Mouse (Mus musculus): Measurements from ENCODE around the gene Lat2. TPM values are rescaled to one million over a fixed set of nuclear protein-coding genes. Genes with fewer than 3 reads are reported as not detected.
A peak's percentile ranks its signal among the peaks of the same experiment; 100 is the strongest.

The Lat2 gene
- polyA plus RNA-seq, 1 experiment: 0.61 TPM

GRCm38 (mm10) chr5:134552110-134552972, 62.5 kb downstream of the Lat2 start, which contains the start of gene Clip2:
Clip2 (minus strand) TSS chr5:134552434.
- Histone ChIP-seq H3K27me3 (ENCODE audit: control insufficient read depth, insufficient read depth, insufficient read length) (no peaks in the 10 kb centered on the region), H3K36me3 (ENCODE audit: control insufficient read depth, insufficient read depth) (no peaks in the 10 kb centered on the region), H3K79me2 (ENCODE audit: control insufficient read depth, insufficient read depth) (peaks cover 43% of the 10 kb centered on the region), H3ac (ENCODE audit: control insufficient read depth, insufficient read length, low read depth) (peak within 1 kb of the TSS; percentile 85), H3K79me3 (ENCODE audit: low read depth) (peaks cover 16% of the 10 kb centered on the region), H3K4me3 (ENCODE audit: insufficient read depth, poor library complexity, severe bottlenecking) (peak within 1 kb of the TSS; percentile 66)
- TF ChIP-seq FOSL1 (IDR thresholded peaks at IDR 0.05; ENCODE audit: insufficient read depth, low read length, poor library complexity, severe bottlenecking) (no peak), CEBPB (IDR thresholded peaks at IDR 0.05; ENCODE audit: low read depth) (no peak)

DNA sequence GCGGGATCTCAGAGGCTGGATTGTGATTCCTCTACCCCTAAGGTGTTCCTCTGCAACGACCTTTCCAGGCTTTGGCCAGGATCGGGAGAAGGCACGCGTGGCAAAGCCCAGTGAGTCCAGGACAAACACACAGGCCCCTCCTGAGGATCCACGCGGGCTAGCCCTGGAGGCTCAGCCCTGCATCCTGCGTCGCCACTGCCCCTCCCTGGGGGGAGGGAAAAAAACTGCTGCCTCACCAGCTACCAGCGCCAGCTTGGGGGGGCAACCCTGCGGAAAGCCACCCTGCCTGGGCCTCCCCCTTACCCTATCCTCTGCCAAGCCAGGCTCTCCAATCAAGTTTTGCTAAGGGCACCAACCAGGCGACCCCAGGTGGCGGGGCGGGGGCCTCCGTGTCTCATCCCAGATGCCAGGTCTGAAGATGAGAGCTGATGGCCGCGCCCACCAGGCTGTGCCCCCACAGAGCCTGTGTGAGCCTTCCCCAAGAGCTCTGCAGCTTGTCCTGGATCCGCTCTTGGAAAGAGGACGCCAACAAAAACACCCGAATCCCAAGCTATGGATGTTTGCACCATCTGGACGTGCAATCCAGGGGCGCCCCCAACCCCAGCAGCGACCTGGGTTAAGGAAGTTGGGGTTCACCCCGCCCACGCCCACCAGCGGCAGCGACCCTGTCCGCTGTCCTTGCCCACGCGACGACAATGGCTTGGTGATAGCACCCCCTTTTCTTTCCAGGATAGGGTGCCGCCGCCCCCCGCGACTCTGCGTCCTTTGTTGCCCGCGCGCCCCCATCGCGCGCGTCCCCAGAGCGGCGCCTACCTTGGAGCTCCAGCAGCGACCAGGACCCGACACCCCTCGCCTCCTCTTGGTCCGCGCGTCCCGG, 63.4 kb downstream of the Lat2 start:
- Histone ChIP-seq H3K27me3 (ENCODE audit: control insufficient read depth, insufficient read depth, insufficient read length) (no peaks in the 10 kb centered on the region), H3K4me3 (ENCODE audit: insufficient read depth, poor library complexity, severe bottlenecking) (peak overlapping the region; percentile 66), H3K79me3 (ENCODE audit: low read depth) (peaks cover 20% of the 10 kb centered on the region), H3K79me2 (ENCODE audit: control insufficient read depth, insufficient read depth) (peaks cover 52% of the 10 kb centered on the region), H3ac (ENCODE audit: control insufficient read depth, insufficient read length, low read depth) (peak overlapping the region; percentile 85), H3K36me3 (ENCODE audit: control insufficient read depth, insufficient read depth) (no peaks in the 10 kb centered on the region)
- TF ChIP-seq FOSL1 (IDR thresholded peaks at IDR 0.05; ENCODE audit: insufficient read depth, low read length, poor library complexity, severe bottlenecking): no peak
- TF ChIP-seq MYOD1 (IDR thresholded peaks at IDR 0.05; ENCODE audit: control insufficient read depth, insufficient read length, low read depth): no peak
- no peak for TF ChIP-seq CEBPB (IDR thresholded peaks at IDR 0.05; ENCODE audit: low read depth)
- TF ChIP-seq MAX (IDR thresholded peaks at IDR 0.05): no peak
- TF ChIP-seq USF1 (IDR thresholded peaks at IDR 0.05; ENCODE audit: low read depth): no peak
- TF ChIP-seq MYOG (IDR thresholded peaks at IDR 0.05; ENCODE audit: control insufficient read depth, extremely low read depth, insufficient read length): no peak
- no peak for TF ChIP-seq CTCF (IDR thresholded peaks at IDR 0.05; ENCODE audit: control insufficient read depth, insufficient read depth, insufficient read length)

- Histone ChIP-seq H3K27me3 (ENCODE audit: control insufficient read depth, insufficient read depth, insufficient read length) (no peaks in the 10 kb centered on the region), H3K79me2 (ENCODE audit: control insufficient read depth, insufficient read depth) (peaks cover 58% of the 10 kb centered on the region), H3K4me3 (ENCODE audit: insufficient read depth, poor library complexity, severe bottlenecking) (peak overlapping the region; percentile 66), H3K79me3 (ENCODE audit: low read depth) (peaks cover 25% of the 10 kb centered on the region), H3K36me3 (ENCODE audit: control insufficient read depth, insufficient read depth) (no peaks in the 10 kb centered on the region), H3ac (ENCODE audit: control insufficient read depth, insufficient read length, low read depth) (peak overlapping the region; percentile 85)
- TF ChIP-seq USF1 (IDR thresholded peaks at IDR 0.05; ENCODE audit: low read depth) (no peak), MYOD1 (IDR thresholded peaks at IDR 0.05; ENCODE audit: control insufficient read depth, insufficient read length, low read depth) (no peak), MYOG (IDR thresholded peaks at IDR 0.05; ENCODE audit: control insufficient read depth, extremely low read depth, insufficient read length) (no peak), CEBPB (IDR thresholded peaks at IDR 0.05; ENCODE audit: low read depth) (no peak), CTCF (IDR thresholded peaks at IDR 0.05; ENCODE audit: control insufficient read depth, insufficient read depth, insufficient read length) (no peak), MAX (IDR thresholded peaks at IDR 0.05) (no peak), FOSL1 (IDR thresholded peaks at IDR 0.05; ENCODE audit: insufficient read depth, low read length, poor library complexity, severe bottlenecking) (no peak)
Observed at GRCm38 (mm10) chr5:134550836-134551232, 64.0 kb downstream of the Lat2 start.

Small RNAs within 50 kb of the gene (microRNA-seq; reads per million reads assigned to microRNA genes)
- gene Mir7228 (ENCODE audit: borderline microRNAs expressed): not detected

Other genes starting within 250 kb of the Lat2 start
- 48.6 TPM for gene Gtf2ird1, start 158.3 kb downstream of the Lat2 start, polyA plus RNA-seq (2012; fragmentation: generic; extraction: Trizol)
- 15.7 TPM for gene Clip2, start 62.6 kb downstream of the Lat2 start, polyA plus RNA-seq (2012; fragmentation: generic; extraction: Trizol)
- gene Syna, start 54.9 kb downstream of the Lat2 start, polyA plus RNA-seq (2012; fragmentation: generic; extraction: Trizol): 0.11 TPM
- gene Rfc2, start 33.7 kb downstream of the Lat2 start, polyA plus RNA-seq (2012; fragmentation: generic; extraction: Trizol): 140 TPM
- 427 TPM for gene Eif4h, start 24.5 kb upstream of the Lat2 start, polyA plus RNA-seq (2012; fragmentation: generic; extraction: Trizol)
- gene Limk1, start 73.6 kb upstream of the Lat2 start, polyA plus RNA-seq (2012; fragmentation: generic; extraction: Trizol): 32.2 TPM
- gene Eln, start 132.3 kb upstream of the Lat2 start, polyA plus RNA-seq (2012; fragmentation: generic; extraction: Trizol): not detected